Mouse (Mus musculus) spleen, adult 2 months (tissue): ENCODE measurements around the gene Lhpp. TPM values are rescaled to one million over a fixed set of nuclear protein-coding genes. Genes with fewer than 3 reads are reported as not detected.

Source experiments
- DNase-seq, 2 experiments: peaks; one replicate each; pipeline versions ENCODE4 v3.0.0 to v3.0.0-alpha.2; 2012 to 2021; ENCODE audit warnings: low spot score in 2 of 2, low read depth in 1 of 2
- H3K27ac ChIP-seq: fragments of 200-500 bp; 2 replicates; pipeline ENCODE4 v1.5.1; 2012; ENCODE audit warnings: low read length, inconsistent platforms; ENCODE audit not compliant: insufficient read depth
- H3K27me3 ChIP-seq: fragments of 200-500 bp; 2 replicates; pipeline ENCODE4 v1.6.1; 2012; ENCODE audit warnings: mild to moderate bottlenecking, moderate library complexity, low read length, inconsistent platforms; ENCODE audit not compliant: control insufficient read depth, insufficient read depth
- H3K36me3 ChIP-seq: fragments of 200-500 bp; 2 replicates; pipeline ENCODE4 v1.6.1; 2012; ENCODE audit warnings: mild to moderate bottlenecking, low read length, inconsistent platforms; ENCODE audit not compliant: control insufficient read depth, insufficient read depth
- H3K4me1 ChIP-seq: fragments of 200-500 bp; 2 replicates; pipeline ENCODE4 v1.6.1; 2011; ENCODE audit warnings: inconsistent platforms; ENCODE audit not compliant: control insufficient read depth, insufficient read depth, insufficient read length
- H3K4me3 ChIP-seq: fragments of 200-500 bp; 2 replicates; pipeline ENCODE4 v1.5.1; 2011; ENCODE audit warnings: mild to moderate bottlenecking, inconsistent platforms; ENCODE audit not compliant: insufficient read depth, insufficient read length; ENCODE audit errors: extremely low read depth
- CTCF ChIP-seq: fragments of 200-500 bp; IDR thresholded peaks from 2 replicates; pipeline ENCODE4 v1.5.1; 2011; ENCODE audit warnings: mild to moderate bottlenecking, inconsistent platforms; ENCODE audit not compliant: insufficient read depth, insufficient read length, insufficient replicate concordance; ENCODE audit errors: extremely low read depth
- POLR2A ChIP-seq: fragments of 200-500 bp; IDR thresholded peaks from 2 replicates; pipeline ENCODE4 v1.6.1; 2011; ENCODE audit warnings: low read depth, low read length, inconsistent platforms
- WGBS: fragments of 180-500 bp; shearing (Covaris S2); methylation state at CpG from one replicate; pipeline ENCODE4 v1.1.7; 2018; 5-methylcytosine and 5-hydroxymethylcytosine counted together
- polyA plus RNA-seq: library from polyadenylated mRNA; depleted of rRNA; stranded (reverse); fragments of >200 nt; gene quantifications from 2 replicates; pipeline ENCODE4 v1.2.3, GENCODE M21; 2012; rRNA removed

Lhpp gene
- polyA plus RNA-seq, 1 experiment = 5.6 TPM

DNA sequence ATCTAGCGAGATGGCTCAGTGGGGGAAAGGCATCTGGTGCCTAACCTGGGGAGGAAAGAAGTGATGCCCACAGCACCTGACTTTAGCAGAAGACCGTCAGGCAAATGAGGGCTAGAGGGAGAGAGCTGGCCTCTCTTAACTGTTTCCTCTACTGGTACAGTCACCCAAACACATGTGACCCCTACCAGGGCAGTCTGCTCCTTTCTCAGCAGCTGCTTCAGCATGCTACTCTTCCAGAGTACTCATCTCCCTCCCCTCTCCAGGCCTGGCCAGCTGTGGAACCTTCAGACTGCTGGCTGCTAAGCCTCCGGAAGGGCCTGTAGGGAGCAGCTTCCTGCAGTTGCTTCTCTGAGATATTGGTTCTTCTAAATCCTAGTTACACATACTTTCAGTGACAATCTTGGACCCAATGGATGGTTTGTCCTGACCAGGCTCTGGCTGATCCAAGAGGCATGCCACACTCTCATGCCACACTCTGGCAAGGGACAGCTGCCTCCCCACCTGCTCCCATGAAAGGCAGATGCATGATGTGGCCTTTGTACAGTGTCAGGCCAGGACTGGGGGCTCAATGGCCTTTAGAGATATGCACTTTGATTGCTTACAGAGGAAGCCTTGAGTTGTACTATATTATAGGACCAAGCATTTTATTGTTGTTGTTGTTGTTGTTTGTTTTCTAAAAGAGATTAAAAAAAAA, 137.8 kb downstream of the Lhpp start:
- TF ChIP-seq CTCF = no peak
- TF ChIP-seq POLR2A = no peak
- DNase-seq = no peak
- H3K36me3 ChIP-seq = peaks cover 4% of the 10 kb centered on the region
- H3K4me1 ChIP-seq = no peaks in the 10 kb centered on the region
- no peaks in the 10 kb centered on the region for H3K27me3 ChIP-seq
- WGBS = 82% methylated on average over 3 of the region's 3 CpGs
- H3K4me3 ChIP-seq = no peak overlapping the region
- no peak overlapping the region for H3K27ac ChIP-seq

DNA sequence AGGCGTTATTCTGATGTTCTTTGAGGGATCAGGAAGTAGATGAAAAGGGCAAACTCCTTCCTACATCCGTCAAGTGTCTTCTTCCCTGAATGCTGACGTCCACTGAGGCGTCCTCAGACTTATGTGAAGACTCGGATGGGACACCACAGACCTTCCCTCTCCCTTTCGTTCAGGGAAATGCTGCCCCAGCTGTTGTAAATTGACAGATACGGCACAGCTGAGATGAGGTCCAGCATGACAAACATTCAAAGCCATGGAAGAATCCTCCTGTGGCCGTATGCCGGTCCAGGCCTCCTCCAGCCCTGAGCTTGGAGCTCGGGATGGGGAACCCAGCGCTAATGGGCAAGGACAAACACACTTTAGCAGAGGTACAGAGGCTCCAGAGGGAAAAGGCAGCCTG, 139.1 kb downstream of the Lhpp start:
- H3K27ac ChIP-seq = no peak overlapping the region
- 95% methylated on average over 11 of the region's 11 CpGs for WGBS
- no peak for DNase-seq
- H3K27me3 ChIP-seq = no peaks in the 10 kb centered on the region
- no peaks in the 10 kb centered on the region; the same call in 1 of the 2 replicates for H3K4me1 ChIP-seq
- TF ChIP-seq CTCF (no peak), POLR2A (no peak)
- H3K36me3 ChIP-seq = peaks cover 3% of the 10 kb centered on the region; the same call in 1 of the 2 replicates
- no peak overlapping the region for H3K4me3 ChIP-seq

DNA sequence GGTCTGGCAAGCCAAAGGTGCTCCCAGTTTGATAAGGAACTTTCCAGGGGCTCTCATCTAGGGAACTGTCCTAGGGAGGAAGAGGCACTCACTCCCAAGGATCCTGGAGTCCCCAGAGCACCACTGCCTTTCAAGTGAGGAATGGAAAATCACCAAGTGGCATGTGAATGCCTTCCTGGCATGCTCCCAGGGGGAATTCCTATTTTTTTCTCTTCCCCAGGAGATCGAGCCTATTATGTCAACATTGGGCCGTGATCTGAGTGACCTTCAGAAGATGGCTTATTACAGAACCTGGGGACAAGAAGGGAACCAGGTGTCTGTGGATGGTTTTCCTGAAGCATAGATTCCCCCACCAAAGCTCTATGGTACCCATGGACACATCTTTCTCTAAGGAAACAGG, 141.3 kb downstream of the Lhpp start:
- H3K27me3 ChIP-seq = no peaks in the 10 kb centered on the region
- H3K27ac ChIP-seq = peak overlapping the region; percentile 30; the same call in 1 of the 2 replicates
- WGBS = 93% methylated on average over 2 of the region's 2 CpGs
- no peak for DNase-seq
- H3K36me3 ChIP-seq = peaks cover 8% of the 10 kb centered on the region
- TF ChIP-seq CTCF (no peak), POLR2A (no peak)
- no peaks in the 10 kb centered on the region; the same call in 1 of the 2 replicates for H3K4me1 ChIP-seq
- H3K4me3 ChIP-seq = no peak overlapping the region

DNA sequence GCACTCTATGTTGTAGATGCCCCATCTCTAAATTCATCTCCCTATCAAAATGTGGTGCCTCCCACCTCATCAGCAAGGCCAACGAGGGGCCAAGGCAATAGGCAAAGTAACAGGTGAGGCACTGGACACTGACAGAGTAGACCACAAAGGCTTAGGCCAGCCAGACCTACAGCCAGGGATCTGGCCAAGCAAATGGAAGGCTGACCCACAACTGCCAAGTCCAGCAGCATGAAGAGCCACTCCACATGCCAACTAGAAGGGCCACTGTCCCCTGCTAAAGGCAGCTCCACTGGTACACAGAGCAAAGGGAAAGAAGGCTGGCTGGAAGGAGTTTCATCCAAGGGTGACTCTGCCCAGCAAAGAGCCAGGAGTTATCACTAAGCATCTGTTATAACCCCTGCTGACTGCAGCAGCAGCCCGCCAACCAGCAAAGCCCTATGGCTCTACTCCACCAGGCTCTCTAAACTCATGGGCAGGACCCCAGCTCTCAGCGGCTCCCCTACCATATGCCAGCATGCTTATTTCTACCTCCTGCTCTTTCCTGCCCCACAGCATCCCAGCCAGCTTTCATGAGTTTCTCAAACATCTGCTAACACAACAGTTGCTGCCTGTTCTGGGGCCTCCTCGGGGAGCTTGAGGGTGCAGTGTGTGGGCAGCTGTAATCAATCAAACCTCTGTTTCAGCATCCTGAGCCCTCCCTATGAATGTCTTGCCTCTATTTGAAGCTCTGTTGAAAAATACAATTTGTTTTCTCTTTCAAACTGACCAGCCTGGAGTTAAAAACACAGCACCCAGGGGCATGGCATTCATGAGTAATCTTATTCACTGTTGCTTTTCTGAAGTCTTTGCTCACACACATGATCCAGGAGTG, 143.3 kb downstream of the Lhpp start:
- TF ChIP-seq CTCF (no peak), POLR2A (no peak)
- Histone ChIP-seq H3K36me3 (peaks cover 20% of the 10 kb centered on the region), H3K27ac (0 out of 2 replicates have a peak overlapping the region, but pooled peaks have one; percentile 7), H3K27me3 (no peaks in the 10 kb centered on the region), H3K4me3 (no peak overlapping the region), H3K4me1 (no peaks in the 10 kb centered on the region; the same call in 1 of the 2 replicates)
- WGBS = 79% methylated on average over 4 of the region's 4 CpGs
- DNase-seq = no peak

DNA sequence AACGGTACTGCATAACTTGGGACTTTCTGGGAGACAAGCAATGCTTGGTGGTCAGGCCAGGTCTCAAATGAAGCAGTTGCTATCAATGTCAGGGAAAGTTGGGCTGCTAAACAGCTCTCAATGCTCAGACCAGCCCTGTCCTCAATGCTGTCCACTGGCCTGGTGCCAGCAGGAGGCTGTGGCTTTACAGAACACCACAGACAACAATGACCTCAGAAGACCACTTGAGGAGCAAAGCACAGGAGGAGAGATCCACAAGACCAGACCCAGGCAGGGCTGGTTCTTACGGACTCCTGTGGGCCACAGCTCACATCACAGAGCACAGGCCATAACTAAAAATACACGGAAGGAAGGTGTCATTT, 143.9 kb downstream of the Lhpp start:
- 0 out of 2 replicates have a peak overlapping the region, but pooled peaks have one; percentile 9 for H3K27ac ChIP-seq
- H3K4me3 ChIP-seq = no peak overlapping the region
- no peaks in the 10 kb centered on the region; the same call in 1 of the 2 replicates for H3K4me1 ChIP-seq
- TF ChIP-seq CTCF (no peak), POLR2A (no peak)
- H3K27me3 ChIP-seq = no peaks in the 10 kb centered on the region
- WGBS = 75% methylated on average over 3 of the region's 3 CpGs
- DNase-seq = no peak
- peaks cover 23% of the 10 kb centered on the region for H3K36me3 ChIP-seq

Other genes with a start within 250 kb of the Lhpp start
- 47.0 and 48.5 TPM in 2 replicates for gene Oat, start 34.2 kb upstream of the Lhpp start, polyA plus RNA-seq
- 0.14 and 0.19 TPM in 2 replicates for gene Nkx1-2, start 11.0 kb upstream of the Lhpp start, polyA plus RNA-seq
- 52.4 and 63.2 TPM in 2 replicates for gene Fam53b, start 203.2 kb downstream of the Lhpp start, polyA plus RNA-seq
- 3.3 and 4.6 TPM in 2 replicates for gene Eef1akmt2, start 242.0 kb downstream of the Lhpp start, polyA plus RNA-seq
- gene Abraxas2, start 248.6 kb downstream of the Lhpp start, polyA plus RNA-seq = 7.1 and 7.2 TPM in 2 replicates